Mouse (Mus musculus) hindbrain, embryonic 13.5 days (tissue): ENCODE data around the gene Wdr70. TPM values are rescaled to one million over a fixed set of nuclear protein-coding genes. Genes with fewer than 3 reads are reported as not detected.

Source experiments
- ATAC-seq: fragments of 200-750 bp; cut with Nextera tagmentation; 2 replicates; pipeline ENCODE4 v1.8.0; 2017; ENCODE audit warnings: moderate TSS enrichment; ENCODE audit not compliant: low FRiP score
- H3K27ac ChIP-seq: fragments of 300-500 bp; sonication (generic); 2 replicates; pipeline ENCODE4 v1.5.1; 2015; ENCODE audit warnings: inconsistent platforms, mild to moderate bottlenecking, moderate library complexity
- H3K27me3 ChIP-seq: fragments of 300-500 bp; sonication (generic); 2 replicates; pipeline ENCODE4 v1.6.1; 2015; ENCODE audit warnings: mild to moderate bottlenecking, inconsistent platforms
- H3K36me3 ChIP-seq: fragments of 300-500 bp; sonication (generic); 2 replicates; pipeline ENCODE4 v1.6.1; 2015; ENCODE audit warnings: mild to moderate bottlenecking, inconsistent platforms
- H3K4me1 ChIP-seq: fragments of 300-500 bp; sonication (generic); replicated peaks from 2 replicates; pipeline ENCODE4 v1.6.1; 2015; ENCODE audit warnings: inconsistent platforms
- H3K4me2 ChIP-seq: fragments of 300-500 bp; sonication (generic); 2 replicates; pipeline ENCODE4 v1.6.1; 2015; ENCODE audit warnings: inconsistent platforms, mild to moderate bottlenecking, moderate library complexity
- H3K4me3 ChIP-seq: fragments of 300-500 bp; sonication (generic); 2 replicates; pipeline ENCODE4 v1.5.1; 2015; ENCODE audit warnings: mild to moderate bottlenecking, inconsistent platforms
- H3K9ac ChIP-seq: fragments of 300-500 bp; sonication (generic); 2 replicates; pipeline ENCODE4 v1.6.1; 2015; ENCODE audit warnings: mild to moderate bottlenecking, inconsistent platforms
- H3K9me3 ChIP-seq: fragments of 300-500 bp; sonication (generic); 2 replicates; pipeline ENCODE4 v1.6.1; 2016; ENCODE audit warnings: inconsistent platforms
- WGBS: fragments of 180-500 bp; shearing (Covaris S2); methylation state at CpG from one replicate; pipeline ENCODE4 v1.1.7; 2015; 5-methylcytosine and 5-hydroxymethylcytosine counted together
- polyA plus RNA-seq: library from polyadenylated mRNA; unstranded; fragments of >200 nt; fragmentation: Nextera tagmentation; extraction: Ambion mirVana; gene quantifications from 2 replicates; pipeline ENCODE4 v1.2.1, GENCODE M21; 2015

The Wdr70 gene
- polyA plus RNA-seq, 1 experiment from 2014 or later: 68.4 TPM

DNA sequence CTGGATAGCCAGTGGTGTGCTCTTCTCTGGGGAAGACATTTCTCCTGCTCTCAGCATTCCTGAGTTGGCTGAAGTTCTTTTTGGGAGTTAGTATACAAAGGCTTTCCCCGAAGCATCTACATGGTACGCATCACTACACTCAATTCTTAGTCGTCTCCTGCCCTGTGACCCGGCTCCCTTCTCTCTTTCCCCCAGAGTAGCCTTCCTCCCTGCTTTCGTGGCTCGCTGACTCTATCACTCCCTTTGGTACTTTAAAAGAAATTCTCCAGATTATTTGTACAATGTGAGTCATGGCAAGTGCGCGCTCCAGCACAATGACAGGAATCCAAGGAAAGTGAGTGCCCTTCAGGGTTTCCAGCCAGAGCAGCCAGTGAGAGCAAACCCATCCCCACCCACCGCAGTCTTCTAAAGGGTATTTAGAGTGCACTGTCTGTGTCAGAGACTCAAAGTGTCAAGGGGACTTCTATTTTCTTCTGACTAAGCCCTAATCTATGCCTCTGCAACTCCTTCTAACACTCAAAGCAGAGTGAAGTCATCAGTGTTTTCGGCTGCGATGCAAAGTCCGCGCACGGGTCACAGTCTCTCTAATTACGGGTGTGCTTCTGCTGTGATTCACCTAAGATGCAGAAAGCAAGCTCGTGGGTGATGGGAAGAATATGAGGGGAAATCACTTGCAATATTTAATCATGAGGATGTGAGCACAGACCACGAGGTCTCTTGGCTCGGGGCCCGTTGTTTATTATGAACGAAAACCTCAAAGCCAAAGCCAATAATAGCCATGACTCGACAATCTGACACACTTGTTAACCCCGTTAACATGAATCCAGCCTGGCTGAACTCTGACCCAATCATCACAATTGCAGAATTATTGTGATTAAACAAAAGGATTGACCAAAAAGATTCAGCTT lies 221.2 kb downstream of the Wdr70 start:
- 0 out of 2 replicates have a peak, but pooled peaks cover 3% of the 10 kb centered on the region for H3K27me3 ChIP-seq
- H3K4me1 ChIP-seq: peaks cover 19% of the 10 kb centered on the region
- no peaks in the 10 kb centered on the region for H3K9me3 ChIP-seq
- H3K4me2 ChIP-seq: peak overlapping the region; percentile 23; the same call in 1 of the 2 replicates
- 31% methylated on average over 22 of the region's 22 CpGs for WGBS
- no peak overlapping the region for H3K9ac ChIP-seq
- H3K27ac ChIP-seq: no peak overlapping the region
- H3K4me3 ChIP-seq: no peak overlapping the region
- peaks cover 6% of the 10 kb centered on the region for H3K36me3 ChIP-seq
- ATAC-seq: peak; percentile 34; the same call in 1 of the 2 replicates

DNA sequence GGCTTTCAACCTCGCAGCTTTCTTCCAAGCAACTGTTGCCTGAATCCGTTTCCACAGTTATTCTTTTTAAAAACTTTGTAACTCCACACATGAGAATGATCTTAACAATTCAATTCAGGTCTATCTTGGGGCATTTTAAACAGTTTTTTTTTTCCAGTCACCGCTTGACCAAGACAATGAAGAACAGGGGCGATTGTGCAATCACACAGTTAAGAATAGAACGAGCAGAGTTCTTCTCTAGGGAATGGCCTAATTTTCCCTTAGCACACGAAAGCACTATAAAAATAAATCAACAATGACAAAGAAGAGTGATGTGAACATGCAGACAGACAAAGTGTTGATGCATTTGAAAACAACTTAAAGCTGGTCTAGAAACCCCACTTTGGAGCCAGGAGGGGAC lies 223.1 kb downstream of the Wdr70 start:
- Histone ChIP-seq H3K4me1 (peaks cover 19% of the 10 kb centered on the region), H3K9me3 (no peaks in the 10 kb centered on the region), H3K27me3 (0 out of 2 replicates have a peak, but pooled peaks cover 3% of the 10 kb centered on the region), H3K4me2 (no peak overlapping the region), H3K9ac (no peak overlapping the region), H3K27ac (no peak overlapping the region), H3K4me3 (no peak overlapping the region), H3K36me3 (no peaks in the 10 kb centered on the region; the same call in 1 of the 2 replicates)
- no peak for ATAC-seq
- 66% methylated on average over 6 of the region's 6 CpGs for whole genome bisulfite sequencing

DNA sequence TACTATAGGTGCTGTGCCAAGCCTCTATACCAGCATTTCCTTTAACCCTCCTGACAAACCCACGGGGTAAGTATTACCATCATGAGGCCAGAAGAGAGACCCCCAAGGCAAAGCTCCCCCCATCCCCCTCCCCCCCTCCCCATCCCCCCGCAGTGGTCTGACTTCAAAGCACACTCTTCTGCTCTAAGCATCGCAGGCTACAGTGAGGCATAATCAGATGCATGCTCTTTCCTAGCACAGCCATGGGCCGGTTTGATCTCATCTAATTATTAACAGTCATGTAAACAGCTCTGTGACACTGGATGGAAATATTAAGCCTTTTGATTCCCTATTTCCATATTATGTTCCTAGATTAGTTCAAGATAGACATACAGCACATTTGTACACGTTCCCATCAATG lies 226.5 kb downstream of the Wdr70 start:
- H3K27me3 ChIP-seq: no peaks in the 10 kb centered on the region
- H3K4me2 ChIP-seq: no peak overlapping the region
- H3K27ac ChIP-seq: no peak overlapping the region
- WGBS: 68% methylated on average over 5 of the region's 5 CpGs
- no peaks in the 10 kb centered on the region; the same call in 1 of the 2 replicates for H3K36me3 ChIP-seq
- no peaks in the 10 kb centered on the region for H3K9me3 ChIP-seq
- H3K4me3 ChIP-seq: no peak overlapping the region
- no peak for ATAC-seq
- peaks cover under 1% of the 10 kb centered on the region; the same call in 1 of the 2 replicates for H3K4me1 ChIP-seq
- no peak overlapping the region for H3K9ac ChIP-seq

DNA sequence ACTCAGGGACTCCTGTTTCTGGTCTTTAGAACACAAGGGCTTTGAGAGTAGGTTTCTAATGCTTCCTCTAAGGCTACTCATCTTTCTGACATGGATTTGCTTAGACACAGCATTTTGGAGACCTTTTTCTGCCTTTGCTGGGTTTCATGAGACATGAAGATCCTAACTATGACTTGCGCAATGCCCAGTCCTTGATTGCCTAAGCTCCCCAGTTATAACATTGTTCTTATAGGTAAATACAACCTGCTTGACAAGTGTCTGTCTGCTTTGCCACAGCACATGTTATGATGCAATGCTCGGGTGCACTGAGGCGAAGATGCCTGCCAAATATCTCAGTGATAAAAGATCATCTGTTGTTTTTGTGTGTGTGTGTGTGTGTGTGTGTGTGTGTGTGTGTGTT lies 233.7 kb downstream of the Wdr70 start:
- no peak for ATAC-seq
- Histone ChIP-seq H3K36me3 (no peaks in the 10 kb centered on the region), H3K4me1 (no peaks in the 10 kb centered on the region), H3K4me3 (no peak overlapping the region), H3K9ac (no peak overlapping the region), H3K27me3 (no peaks in the 10 kb centered on the region), H3K27ac (no peak overlapping the region), H3K9me3 (no peaks in the 10 kb centered on the region), H3K4me2 (no peak overlapping the region)
- WGBS: 94% methylated on average over 3 of the region's 3 CpGs

DNA sequence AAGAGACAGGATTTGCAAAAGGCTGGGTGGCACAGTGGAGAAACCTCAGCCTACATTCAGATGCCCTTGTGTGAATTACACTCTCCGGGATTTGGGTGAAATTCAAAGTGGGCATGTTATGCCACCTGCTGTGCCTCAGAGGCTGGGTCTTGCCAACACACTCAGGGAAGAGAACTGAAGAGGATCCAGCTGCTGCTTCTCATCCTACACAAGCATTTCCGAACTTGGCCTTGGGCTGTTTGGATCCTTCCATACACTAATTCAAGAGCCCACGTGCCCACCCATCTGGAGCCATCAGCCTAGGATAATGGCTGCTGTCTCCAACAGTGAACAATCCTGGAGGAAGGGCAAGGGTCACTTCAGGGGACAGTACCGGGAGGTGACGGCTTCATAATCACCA lies 235.7 kb downstream of the Wdr70 start:
- no peak overlapping the region for H3K4me2 ChIP-seq
- H3K27me3 ChIP-seq: no peaks in the 10 kb centered on the region
- no peaks in the 10 kb centered on the region for H3K4me1 ChIP-seq
- H3K9me3 ChIP-seq: no peaks in the 10 kb centered on the region
- WGBS: 48% methylated on average over 5 of the region's 5 CpGs
- no peaks in the 10 kb centered on the region for H3K36me3 ChIP-seq
- H3K27ac ChIP-seq: no peak overlapping the region
- no peak overlapping the region for H3K4me3 ChIP-seq
- no peak for ATAC-seq
- H3K9ac ChIP-seq: no peak overlapping the region

DNA sequence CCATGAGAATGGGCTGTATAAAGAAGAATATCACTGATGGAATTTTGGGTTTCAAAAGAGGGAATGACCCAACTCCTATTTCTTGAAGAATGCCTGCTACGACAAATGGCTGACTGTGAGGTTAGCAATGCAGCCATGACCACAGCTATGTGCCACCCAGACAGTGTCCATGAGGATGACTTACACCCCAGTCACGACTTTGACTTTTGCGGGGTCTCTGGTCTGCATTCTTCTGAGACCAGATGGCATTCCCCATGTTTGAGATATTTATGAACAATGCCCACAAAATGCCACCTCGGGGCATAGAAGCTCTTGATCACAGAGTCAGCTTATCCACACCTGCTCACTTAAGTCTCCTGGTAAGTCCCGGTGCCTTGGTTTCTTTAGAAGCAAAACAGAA lies 236.1 kb downstream of the Wdr70 start:
- no peak overlapping the region for H3K9ac ChIP-seq
- ATAC-seq: no peak
- WGBS: 91% methylated on average over 5 of the region's 5 CpGs
- H3K27ac ChIP-seq: no peak overlapping the region
- H3K27me3 ChIP-seq: no peaks in the 10 kb centered on the region
- no peak overlapping the region for H3K4me3 ChIP-seq
- H3K9me3 ChIP-seq: no peaks in the 10 kb centered on the region
- H3K36me3 ChIP-seq: no peaks in the 10 kb centered on the region
- H3K4me2 ChIP-seq: no peak overlapping the region
- H3K4me1 ChIP-seq: no peaks in the 10 kb centered on the region

DNA sequence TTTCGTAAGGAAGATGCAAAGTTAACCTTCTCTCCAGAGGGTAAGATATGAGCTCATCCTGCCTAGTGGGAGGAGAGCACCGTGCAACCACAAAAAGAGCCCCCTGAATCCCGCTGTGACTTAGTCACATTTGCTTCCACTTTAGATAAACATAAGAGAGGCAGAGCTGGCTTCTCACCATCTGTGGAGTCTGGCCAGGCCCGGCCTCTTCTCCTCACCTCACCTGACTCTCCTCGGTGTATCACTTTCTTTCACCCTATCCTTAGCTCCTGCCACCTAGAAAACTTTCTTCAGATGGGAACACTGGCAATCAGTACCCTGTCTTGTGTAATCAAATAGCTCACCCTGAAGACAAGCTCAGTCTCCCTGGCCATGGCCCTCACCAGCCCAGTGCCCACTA lies 240.2 kb downstream of the Wdr70 start:
- no peaks in the 10 kb centered on the region for H3K9me3 ChIP-seq
- H3K36me3 ChIP-seq: no peaks in the 10 kb centered on the region
- no peak overlapping the region for H3K9ac ChIP-seq
- no peaks in the 10 kb centered on the region for H3K4me1 ChIP-seq
- no peaks in the 10 kb centered on the region for H3K27me3 ChIP-seq
- H3K4me3 ChIP-seq: no peak overlapping the region
- no peak overlapping the region for H3K4me2 ChIP-seq
- H3K27ac ChIP-seq: no peak overlapping the region
- 88% methylated on average over 5 of the region's 5 CpGs for whole genome bisulfite sequencing
- no peak for ATAC-seq

DNA sequence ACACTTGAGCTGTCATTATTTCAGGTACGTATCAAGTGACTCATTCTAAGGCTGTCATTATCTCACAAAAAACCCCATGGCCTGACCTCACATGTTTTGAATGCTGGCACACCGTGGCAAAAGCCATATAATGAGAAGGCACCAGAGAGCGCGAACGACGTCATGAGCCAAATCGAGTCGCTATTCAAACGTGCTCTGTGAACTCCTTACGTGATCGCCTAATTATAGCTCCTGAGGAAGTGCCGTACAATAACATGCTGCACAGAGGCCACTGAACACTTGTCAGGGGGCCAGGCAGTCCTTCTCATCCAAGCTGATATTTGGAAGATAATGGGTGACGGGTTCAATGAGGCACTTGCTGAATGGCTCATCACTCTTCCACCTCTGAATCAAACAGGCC lies 241.6 kb downstream of the Wdr70 start:
- WGBS: 81% methylated on average over 13 of the region's 13 CpGs
- H3K27me3 ChIP-seq: no peaks in the 10 kb centered on the region
- no peaks in the 10 kb centered on the region for H3K36me3 ChIP-seq
- H3K27ac ChIP-seq: no peak overlapping the region
- no peak overlapping the region for H3K4me2 ChIP-seq
- no peak for ATAC-seq
- no peak overlapping the region for H3K4me3 ChIP-seq
- H3K4me1 ChIP-seq: no peaks in the 10 kb centered on the region
- H3K9me3 ChIP-seq: no peaks in the 10 kb centered on the region
- no peak overlapping the region for H3K9ac ChIP-seq

DNA sequence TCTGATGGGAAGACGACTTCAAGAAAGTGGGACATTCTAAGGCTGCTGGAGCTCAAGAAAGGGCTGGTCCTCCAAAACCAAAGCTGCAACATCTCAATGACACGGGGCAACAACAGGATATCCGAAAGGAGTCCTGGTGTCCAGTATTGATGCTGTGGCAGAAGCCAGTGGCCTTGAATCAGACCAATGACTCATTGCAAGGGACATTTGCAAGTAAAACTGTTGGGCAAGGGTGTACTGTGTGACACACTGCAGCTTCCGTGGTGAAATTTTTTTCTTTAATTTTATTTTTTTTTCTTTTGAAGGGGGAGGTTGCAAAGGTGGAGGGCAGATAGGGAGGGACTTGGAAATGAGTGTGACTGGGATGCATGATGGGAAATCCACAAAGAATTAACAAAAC lies 256.6 kb downstream of the Wdr70 start:
- Histone ChIP-seq H3K4me2 (no peak overlapping the region), H3K36me3 (no peaks in the 10 kb centered on the region), H3K9me3 (no peaks in the 10 kb centered on the region), H3K9ac (no peak overlapping the region), H3K27me3 (no peaks in the 10 kb centered on the region), H3K4me3 (no peak overlapping the region), H3K27ac (no peak overlapping the region), H3K4me1 (no peaks in the 10 kb centered on the region)
- ATAC-seq: no peak
- 90% methylated on average over 4 of the region's 4 CpGs for WGBS

DNA sequence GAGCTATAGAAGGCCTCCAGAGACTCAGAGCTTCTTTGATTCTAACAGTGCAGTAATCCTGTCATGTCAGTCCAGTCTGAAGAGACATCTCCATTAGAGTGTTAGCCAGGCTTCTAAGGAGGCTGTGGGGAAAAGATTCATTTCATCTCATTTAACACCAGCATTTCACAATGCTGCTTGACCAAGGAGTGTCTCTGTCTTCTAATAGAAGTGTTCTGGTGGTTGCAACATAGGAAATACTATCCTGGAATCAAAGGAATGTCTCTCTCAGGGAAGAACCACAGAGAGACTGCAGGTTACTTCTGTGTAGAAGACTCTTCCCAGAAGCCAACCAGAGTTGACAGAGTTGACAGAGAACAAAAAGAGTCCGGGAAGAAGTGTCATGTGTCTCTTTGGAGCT lies 257.3 kb downstream of the Wdr70 start:
- no peak overlapping the region for H3K9ac ChIP-seq
- H3K27me3 ChIP-seq: no peaks in the 10 kb centered on the region
- H3K4me3 ChIP-seq: no peak overlapping the region
- H3K4me1 ChIP-seq: no peaks in the 10 kb centered on the region
- no peaks in the 10 kb centered on the region for H3K36me3 ChIP-seq
- no peak overlapping the region for H3K27ac ChIP-seq
- no peak for ATAC-seq
- WGBS: 88% methylated on average over 1 of the region's 1 CpGs
- no peak overlapping the region for H3K4me2 ChIP-seq
- no peaks in the 10 kb centered on the region for H3K9me3 ChIP-seq

DNA sequence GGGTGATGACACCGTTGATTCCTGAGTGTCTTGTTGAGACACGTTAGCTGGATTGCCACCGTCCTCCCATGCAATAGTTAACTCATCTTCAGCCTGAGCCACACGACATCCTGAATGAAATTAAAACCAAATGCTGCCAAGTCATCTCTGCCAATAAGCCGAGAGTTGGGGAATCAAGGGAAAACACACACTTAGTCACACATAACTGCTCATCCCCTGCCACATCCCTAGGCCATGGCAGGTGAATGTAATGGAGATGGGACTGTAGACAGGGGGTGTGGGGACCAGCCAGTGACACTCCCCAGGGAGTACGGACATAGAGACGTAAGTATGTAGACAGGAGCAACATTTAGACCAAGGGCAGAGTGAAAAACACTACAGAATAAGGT lies 260.1 kb downstream of the Wdr70 start:
- WGBS: 67% methylated on average over 7 of the region's 7 CpGs
- H3K4me2 ChIP-seq: no peak overlapping the region
- H3K36me3 ChIP-seq: no peaks in the 10 kb centered on the region
- no peak overlapping the region for H3K4me3 ChIP-seq
- no peaks in the 10 kb centered on the region for H3K9me3 ChIP-seq
- no peaks in the 10 kb centered on the region for H3K4me1 ChIP-seq
- H3K27me3 ChIP-seq: no peaks in the 10 kb centered on the region
- H3K27ac ChIP-seq: no peak overlapping the region
- H3K9ac ChIP-seq: no peak overlapping the region
- no peak for ATAC-seq

DNA sequence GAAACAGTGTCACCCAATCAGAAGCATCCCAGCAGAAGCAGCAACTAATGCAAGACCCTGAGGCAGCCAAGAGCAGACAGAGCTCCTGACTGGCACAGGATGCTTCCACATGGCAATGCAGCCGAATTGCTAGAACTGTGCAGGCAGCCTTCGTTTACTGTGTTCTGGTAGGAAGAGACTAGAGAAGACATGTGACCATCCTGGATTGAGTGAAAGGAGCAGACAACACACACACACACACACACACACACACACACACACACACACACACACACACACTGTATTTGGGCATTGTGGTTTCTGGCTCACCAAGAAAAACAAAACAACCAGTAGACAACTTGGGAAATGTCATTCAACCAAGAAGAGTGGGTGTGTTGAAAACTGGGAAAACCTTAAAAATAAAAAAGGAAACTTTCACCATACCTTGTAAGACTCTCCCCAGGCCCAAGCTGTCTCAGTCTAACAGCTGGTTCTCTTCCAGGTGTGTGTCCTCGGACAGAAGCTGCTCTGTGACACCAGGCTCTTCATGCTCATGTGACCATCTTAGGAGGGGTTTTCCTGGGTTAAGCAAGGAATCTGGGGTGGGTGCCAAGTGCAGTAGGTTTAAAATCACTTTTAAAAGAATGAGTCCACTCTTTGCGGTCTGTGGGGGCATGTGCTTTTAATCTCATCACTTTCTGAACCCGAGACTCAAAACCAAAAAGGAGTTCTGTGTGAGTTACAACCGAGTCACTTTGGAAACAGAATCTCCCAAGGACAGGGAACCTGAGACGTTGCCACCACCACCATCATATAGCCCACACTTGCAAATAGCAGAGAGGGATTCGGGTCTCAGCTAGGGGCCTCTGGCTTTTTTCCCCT lies 260.7 kb downstream of the Wdr70 start:
- Histone ChIP-seq H3K9ac (no peak overlapping the region), H3K4me1 (no peaks in the 10 kb centered on the region), H3K4me2 (no peak overlapping the region), H3K4me3 (no peak overlapping the region), H3K9me3 (no peaks in the 10 kb centered on the region), H3K27ac (no peak overlapping the region), H3K27me3 (no peaks in the 10 kb centered on the region), H3K36me3 (no peaks in the 10 kb centered on the region)
- WGBS: 88% methylated on average over 8 of the region's 8 CpGs
- ATAC-seq: no peak
